Mouse (Mus musculus) bone marrow, adult 2 months (tissue): ENCODE results near the gene Tma7.

Experiments
- CTCF ChIP-seq: fragments of 200-500 bp; IDR thresholded peaks from 2 replicates; pipeline ENCODE4 v1.5.1; 2011; ENCODE audit warnings: low read length, control low read depth; ENCODE audit not compliant: control insufficient read depth, insufficient read depth
- POLR2A ChIP-seq: fragments of 200-500 bp; IDR thresholded peaks from 2 replicates; pipeline ENCODE4 v1.6.1; 2011; ENCODE audit warnings: low read depth, mild to moderate bottlenecking, control low read depth, low read length, borderline replicate concordance; ENCODE audit not compliant: control insufficient read depth

- no peak for TF ChIP-seq CTCF
- no peak for TF ChIP-seq POLR2A
Measured at GRCm38 (mm10) chr9:109105648-109106047, 23.3 kb upstream of the Tma7 start.
